Mouse (Mus musculus) heart, postnatal 0 days (tissue): Measurements from ENCODE around the gene Endog. TPM values are rescaled to one million over a fixed set of nuclear protein-coding genes. Genes with fewer than 3 reads are reported as not detected.

ENCODE experiments used
- ATAC-seq: fragments of 200-750 bp; cut with Nextera tagmentation; 2 replicates; pipeline ENCODE4 v1.8.0; 2017; ENCODE audit warnings: low read depth, moderate number of reproducible peaks, moderate library complexity; ENCODE audit not compliant: insufficient read depth
- DNase-seq: peaks from one replicate; pipeline ENCODE4 v3.0.0-alpha.2; 2016; ENCODE audit warnings: low spot score
- H3K27ac ChIP-seq: fragments of 300-500 bp; sonication (generic); 2 replicates; pipeline ENCODE4 v1.5.1; 2014; ENCODE audit warnings: low read depth, mild to moderate bottlenecking
- H3K27me3 ChIP-seq: fragments of 300-500 bp; sonication (generic); 2 replicates; pipeline ENCODE4 v1.6.1; 2014; ENCODE audit warnings: low read length, mixed read lengths; ENCODE audit not compliant: control insufficient read depth, insufficient read depth
- H3K36me3 ChIP-seq: fragments of 300-500 bp; sonication (generic); replicated peaks from 2 replicates; pipeline ENCODE4 v1.6.1; 2014; ENCODE audit warnings: low read length, mixed read lengths; ENCODE audit not compliant: control insufficient read depth, insufficient read depth
- H3K4me1 ChIP-seq: fragments of 300-500 bp; sonication (generic); 2 replicates; pipeline ENCODE4 v1.6.1; 2014; ENCODE audit warnings: antibody characterized with exemption; ENCODE audit not compliant: control insufficient read depth, insufficient read depth
- H3K4me2 ChIP-seq: fragments of 300-500 bp; sonication (generic); 2 replicates; pipeline ENCODE4 v1.6.1; 2014; ENCODE audit warnings: low read depth, mild to moderate bottlenecking, low read length, moderate library complexity
- H3K4me3 ChIP-seq: fragments of 300-500 bp; sonication (generic); 2 replicates; pipeline ENCODE4 v1.5.1; 2014; ENCODE audit warnings: low read depth, low read length
- H3K9ac ChIP-seq: fragments of 300-500 bp; sonication (generic); replicated peaks from 2 replicates; pipeline ENCODE4 v1.6.1; 2014; ENCODE audit warnings: low read depth, low read length, mixed read lengths
- H3K9me3 ChIP-seq: fragments of 300-500 bp; sonication (generic); replicated peaks from 2 replicates; pipeline ENCODE4 v1.6.1; 2016; ENCODE audit warnings: low read length; ENCODE audit not compliant: control insufficient read depth
- CTCF ChIP-seq: IDR thresholded peaks from 2 replicates; pipeline ENCODE4 v1.5.1; 2016; ENCODE audit warnings: antibody characterized with exemption, control low read depth, low read depth
- EP300 ChIP-seq: IDR thresholded peaks from 2 replicates; pipeline ENCODE4 v1.6.1; 2016; ENCODE audit warnings: antibody characterized with exemption, low read depth
- WGBS: fragments of 180-500 bp; shearing (Covaris S2); extraction: QIAGEN DNeasy Blood & Tissue Kit; methylation state at CpG from one replicate; pipeline ENCODE4 v1.1.7; 2014; 5-methylcytosine and 5-hydroxymethylcytosine counted together
- polyA plus RNA-seq: library from polyadenylated mRNA; unstranded; fragments of >200 nt; fragmentation: Nextera tagmentation; extraction: Ambion mirVana; gene quantifications from 2 replicates; pipeline ENCODE4 v1.2.1, GENCODE M21; 2015
- total RNA-seq: library from RNA; depleted of rRNA; stranded (reverse); fragments of >200 nt; gene quantifications from 2 replicates; pipeline ENCODE4 v1.2.3, GENCODE M21; 2014; ENCODE audit warnings: low replicate concordance

Gene Endog
- total and polyA plus RNA-seq, 2 experiments from 2014 or later = 72.9 to 127 TPM

- ATAC-seq (peak; percentile 98), DNase-seq (peak; percentile 96)
- H3K4me3 ChIP-seq = peak within 1 kb of the TSS; percentile 73
- peak within 1 kb of the TSS; percentile 77 for H3K27ac ChIP-seq
- H3K4me2 ChIP-seq = peak within 1 kb of the TSS; percentile 93
- no peaks in the 10 kb centered on the region for H3K27me3 ChIP-seq
- peak within 1 kb of the TSS; percentile 68 for H3K9ac ChIP-seq
- TF ChIP-seq EP300 (no peak), CTCF (no peak)
- no peaks in the 10 kb centered on the region for H3K36me3 ChIP-seq
- under 1% methylated on average over 44 of the region's 44 CpGs for WGBS
- peaks cover 16% of the 10 kb centered on the region for H3K4me1 ChIP-seq
- H3K9me3 ChIP-seq = no peaks in the 10 kb centered on the region
These were observed 34.5 kb downstream of the Endog start, which contains the start of gene Kyat1 for GRCm38 (mm10) chr2:30205629-30206357. Gene Kyat1 (minus strand): TSS chr2:30205847.

GRCm38 (mm10) chr2:30207401-30207800, 36.1 kb downstream of the Endog start:
- Histone ChIP-seq H3K4me1 (peaks cover 15% of the 10 kb centered on the region), H3K4me3 (no peak overlapping the region), H3K36me3 (no peaks in the 10 kb centered on the region), H3K9me3 (no peaks in the 10 kb centered on the region), H3K9ac (no peak overlapping the region), H3K4me2 (no peak overlapping the region), H3K27ac (no peak overlapping the region), H3K27me3 (no peaks in the 10 kb centered on the region)
- DNase-seq (no peak), ATAC-seq (no peak)
- 61% methylated on average over 4 of the region's 4 CpGs for WGBS
- no peak for TF ChIP-seq CTCF
- TF ChIP-seq EP300 = no peak

- Histone ChIP-seq H3K27ac (no peak overlapping the region), H3K27me3 (no peaks in the 10 kb centered on the region), H3K4me2 (no peak overlapping the region), H3K4me1 (peaks cover 15% of the 10 kb centered on the region), H3K9ac (no peak overlapping the region), H3K4me3 (no peak overlapping the region), H3K36me3 (no peaks in the 10 kb centered on the region), H3K9me3 (no peaks in the 10 kb centered on the region)
- ATAC-seq (no peak), DNase-seq (no peak)
- WGBS = 62% methylated on average over 5 of the region's 5 CpGs
- TF ChIP-seq EP300 = no peak
- TF ChIP-seq CTCF = no peak
These were observed 36.6 kb downstream of the Endog start for GRCm38 (mm10) chr2:30207886-30208285.

GRCm38 (mm10) chr2:30211408-30212168, 40.3 kb downstream of the Endog start:
- Histone ChIP-seq H3K9ac (no peak overlapping the region), H3K4me3 (no peak overlapping the region), H3K27me3 (no peaks in the 10 kb centered on the region), H3K4me2 (no peak overlapping the region), H3K36me3 (no peaks in the 10 kb centered on the region), H3K27ac (no peak overlapping the region), H3K9me3 (no peaks in the 10 kb centered on the region), H3K4me1 (peaks cover 1% of the 10 kb centered on the region)
- ATAC-seq (no peak), DNase-seq (no peak)
- 62% methylated on average over 6 of the region's 6 CpGs for WGBS
- no peak for TF ChIP-seq CTCF

GRCm38 (mm10) chr2:30212169-30212545, 40.9 kb downstream of the Endog start:
- Histone ChIP-seq H3K9ac (no peak overlapping the region), H3K27me3 (no peaks in the 10 kb centered on the region), H3K27ac (no peak overlapping the region), H3K4me3 (no peak overlapping the region), H3K36me3 (no peaks in the 10 kb centered on the region), H3K4me2 (no peak overlapping the region), H3K9me3 (no peaks in the 10 kb centered on the region), H3K4me1 (no peaks in the 10 kb centered on the region)
- 69% methylated on average over 4 of the region's 4 CpGs for WGBS
- DNase-seq (no peak), ATAC-seq (no peak)
- TF ChIP-seq CTCF (no peak), EP300 (no peak)
